Mouse (Mus musculus) heart, postnatal 0 days (tissue): ENCODE measurements around the gene Samd7.

Experiments used
- CTCF ChIP-seq: IDR thresholded peaks from 2 replicates; pipeline ENCODE4 v1.5.1; 2016; ENCODE audit warnings: antibody characterized with exemption, control low read depth, low read depth
- EP300 ChIP-seq: IDR thresholded peaks from 2 replicates; pipeline ENCODE4 v1.6.1; 2016; ENCODE audit warnings: antibody characterized with exemption, low read depth

- no peak for TF ChIP-seq CTCF
- no peak for TF ChIP-seq EP300
Observed at GRCm38 (mm10) chr3:30718649-30719048, 27.4 kb upstream of the Samd7 start.
